Mouse (Mus musculus): ENCODE measurements around the gene Gm20388. TPM values are rescaled to one million over a fixed set of nuclear protein-coding genes. Genes with fewer than 3 reads are reported as not detected.
A peak's percentile ranks its signal among the peaks of the same experiment; 100 is the strongest.

Gene Gm20388
- polyA plus RNA-seq, 1 experiment: 28.1 TPM

DNA sequence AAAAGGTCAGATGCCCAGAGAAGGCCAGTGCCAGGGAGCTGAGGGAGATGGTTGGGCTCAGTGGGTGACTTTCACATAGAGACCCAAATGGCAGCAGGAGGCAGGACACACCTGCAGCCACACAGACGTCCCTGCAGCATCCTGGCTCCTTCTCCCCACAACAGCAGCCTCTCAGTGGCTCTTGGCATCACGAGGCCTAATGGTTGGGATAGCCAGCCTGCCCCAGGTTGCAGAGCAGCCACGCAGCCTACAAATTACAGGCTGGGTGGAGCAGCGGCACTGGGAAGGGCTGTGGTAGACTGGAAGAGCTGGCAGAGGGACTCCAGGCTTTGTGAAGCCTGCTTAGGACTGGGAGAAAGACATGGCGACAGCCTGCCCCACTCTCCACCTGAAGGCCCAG lies 2341.7 kb downstream of the Gm20388 start:
- H3K4me3 ChIP-seq (ENCODE audit: low read depth, low read length): no peak overlapping the region
- no peak overlapping the region for H3K9ac ChIP-seq (ENCODE audit: low read depth, poor library complexity, severe bottlenecking)
- no peak for TF ChIP-seq CTCF (IDR thresholded peaks at IDR 0.05; ENCODE audit: low read depth, low read length)
- no peak for TF ChIP-seq EP300 (IDR thresholded peaks at IDR 0.05; ENCODE audit: insufficient read depth, low read depth, low read length)
- TF ChIP-seq POLR2A (IDR thresholded peaks at IDR 0.05; ENCODE audit: insufficient read depth, low read length): no peak
- no peaks in the 10 kb centered on the region for H3K36me3 ChIP-seq (ENCODE audit: control insufficient read depth, insufficient read depth, low read length, poor library complexity, severe bottlenecking)
- H3K4me1 ChIP-seq (ENCODE audit: control insufficient read depth, insufficient read depth, low read length): no peaks in the 10 kb centered on the region
- no peak overlapping the region for H3K27ac ChIP-seq (ENCODE audit: insufficient read depth, low read length)
- no peaks in the 10 kb centered on the region for H3K27me3 ChIP-seq (ENCODE audit: control insufficient read depth, insufficient read depth, low read length, poor library complexity, severe bottlenecking)
- H3K9me3 ChIP-seq (replicated peaks; ENCODE audit: control insufficient read depth, insufficient read depth, low read length, poor library complexity, severe bottlenecking): no peaks in the 10 kb centered on the region

DNA sequence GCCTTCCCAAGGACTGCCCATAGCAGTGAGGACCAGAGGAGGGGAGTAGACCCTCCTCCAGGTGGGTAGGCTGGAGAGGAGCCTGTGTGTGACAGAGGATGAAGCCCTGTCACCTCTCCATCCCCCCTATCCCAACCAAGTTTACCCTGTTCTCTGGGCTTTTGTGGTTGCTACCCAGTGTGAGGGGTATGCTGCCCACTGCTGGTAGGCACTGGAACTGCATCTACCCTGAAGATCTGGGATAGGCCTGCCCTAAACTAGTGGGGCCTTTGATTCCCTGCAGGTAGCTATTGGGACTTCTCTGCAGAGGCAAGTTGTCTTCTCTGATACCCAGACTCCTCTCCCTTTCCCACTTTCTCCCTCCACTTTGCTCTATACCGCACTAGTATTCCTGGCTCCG lies 2348.7 kb downstream of the Gm20388 start:
- Histone ChIP-seq H3K9ac (ENCODE audit: low read depth, poor library complexity, severe bottlenecking) (no peak overlapping the region), H3K9me3 (replicated peaks; ENCODE audit: control insufficient read depth, insufficient read depth, low read length, poor library complexity, severe bottlenecking) (no peaks in the 10 kb centered on the region), H3K36me3 (ENCODE audit: control insufficient read depth, insufficient read depth, low read length, poor library complexity, severe bottlenecking) (no peaks in the 10 kb centered on the region), H3K4me1 (ENCODE audit: control insufficient read depth, insufficient read depth, low read length) (no peaks in the 10 kb centered on the region), H3K27me3 (ENCODE audit: control insufficient read depth, insufficient read depth, low read length, poor library complexity, severe bottlenecking) (no peaks in the 10 kb centered on the region), H3K4me3 (ENCODE audit: low read depth, low read length) (no peak overlapping the region), H3K27ac (ENCODE audit: insufficient read depth, low read length) (no peak overlapping the region)
- TF ChIP-seq CTCF (IDR thresholded peaks at IDR 0.05; ENCODE audit: low read depth, low read length): peak; percentile 99
- TF ChIP-seq POLR2A (IDR thresholded peaks at IDR 0.05; ENCODE audit: insufficient read depth, low read length): no peak
- no peak for TF ChIP-seq EP300 (IDR thresholded peaks at IDR 0.05; ENCODE audit: insufficient read depth, low read depth, low read length)

DNA sequence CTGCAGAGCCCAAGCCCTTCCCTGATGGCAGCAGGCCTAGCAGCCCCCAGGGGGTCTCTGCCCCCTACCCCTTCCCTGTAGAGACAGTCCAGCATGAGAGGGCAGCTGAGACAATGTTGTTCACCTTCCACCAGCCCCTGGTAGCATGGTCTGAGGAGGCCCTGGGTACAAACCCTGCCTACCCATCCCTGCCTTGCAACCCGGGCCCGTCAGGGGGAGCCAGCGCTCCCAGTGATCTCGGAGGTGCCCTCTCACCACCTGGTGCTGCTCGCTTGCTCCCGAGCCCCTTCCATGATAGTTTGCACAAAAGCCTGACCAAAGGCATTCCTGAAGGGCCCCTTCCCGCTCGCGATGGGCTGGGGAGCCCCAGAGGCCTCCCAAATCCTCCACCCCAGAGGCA lies 2350.1 kb downstream of the Gm20388 start:
- no peak overlapping the region for H3K9ac ChIP-seq (ENCODE audit: low read depth, poor library complexity, severe bottlenecking)
- H3K27me3 ChIP-seq (ENCODE audit: control insufficient read depth, insufficient read depth, low read length, poor library complexity, severe bottlenecking): no peaks in the 10 kb centered on the region
- no peaks in the 10 kb centered on the region for H3K4me1 ChIP-seq (ENCODE audit: control insufficient read depth, insufficient read depth, low read length)
- no peak for TF ChIP-seq EP300 (IDR thresholded peaks at IDR 0.05; ENCODE audit: insufficient read depth, low read depth, low read length)
- H3K9me3 ChIP-seq (replicated peaks; ENCODE audit: control insufficient read depth, insufficient read depth, low read length, poor library complexity, severe bottlenecking): no peaks in the 10 kb centered on the region
- no peak overlapping the region for H3K27ac ChIP-seq (ENCODE audit: insufficient read depth, low read length)
- no peaks in the 10 kb centered on the region for H3K36me3 ChIP-seq (ENCODE audit: control insufficient read depth, insufficient read depth, low read length, poor library complexity, severe bottlenecking)
- H3K4me3 ChIP-seq (ENCODE audit: low read depth, low read length): no peak overlapping the region

DNA sequence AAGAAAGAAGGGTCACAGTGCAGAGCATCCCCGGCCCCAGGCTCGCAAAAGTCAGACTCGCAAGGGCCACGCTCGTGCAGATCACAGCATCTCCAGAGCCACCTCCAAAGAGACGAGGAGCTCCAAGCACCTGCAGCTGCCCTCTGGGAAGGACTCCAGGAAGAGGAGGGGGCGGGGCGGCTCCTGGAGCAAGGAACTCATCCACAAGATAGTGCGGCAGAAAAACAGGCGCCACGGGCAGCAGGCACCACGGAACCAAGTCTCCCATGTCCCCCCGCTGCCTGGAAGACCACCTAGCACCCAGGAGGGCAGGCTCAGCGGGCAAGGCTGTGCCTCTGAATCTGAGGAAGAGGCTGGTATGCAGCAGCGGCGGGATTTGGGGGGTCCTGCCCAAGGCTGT lies 2352.2 kb downstream of the Gm20388 start:
- Histone ChIP-seq H3K4me3 (ENCODE audit: low read depth, low read length) (no peak overlapping the region), H3K9ac (ENCODE audit: low read depth, poor library complexity, severe bottlenecking) (no peak overlapping the region), H3K27ac (ENCODE audit: insufficient read depth, low read length) (no peak overlapping the region), H3K4me1 (ENCODE audit: control insufficient read depth, insufficient read depth, low read length) (no peaks in the 10 kb centered on the region), H3K36me3 (ENCODE audit: control insufficient read depth, insufficient read depth, low read length, poor library complexity, severe bottlenecking) (no peaks in the 10 kb centered on the region), H3K27me3 (ENCODE audit: control insufficient read depth, insufficient read depth, low read length, poor library complexity, severe bottlenecking) (no peaks in the 10 kb centered on the region), H3K9me3 (replicated peaks; ENCODE audit: control insufficient read depth, insufficient read depth, low read length, poor library complexity, severe bottlenecking) (no peaks in the 10 kb centered on the region)
- TF ChIP-seq EP300 (IDR thresholded peaks at IDR 0.05; ENCODE audit: insufficient read depth, low read depth, low read length): no peak
- no peak for TF ChIP-seq POLR2A (IDR thresholded peaks at IDR 0.05; ENCODE audit: insufficient read depth, low read length)
- no peak for TF ChIP-seq CTCF (IDR thresholded peaks at IDR 0.05; ENCODE audit: low read depth, low read length)

DNA sequence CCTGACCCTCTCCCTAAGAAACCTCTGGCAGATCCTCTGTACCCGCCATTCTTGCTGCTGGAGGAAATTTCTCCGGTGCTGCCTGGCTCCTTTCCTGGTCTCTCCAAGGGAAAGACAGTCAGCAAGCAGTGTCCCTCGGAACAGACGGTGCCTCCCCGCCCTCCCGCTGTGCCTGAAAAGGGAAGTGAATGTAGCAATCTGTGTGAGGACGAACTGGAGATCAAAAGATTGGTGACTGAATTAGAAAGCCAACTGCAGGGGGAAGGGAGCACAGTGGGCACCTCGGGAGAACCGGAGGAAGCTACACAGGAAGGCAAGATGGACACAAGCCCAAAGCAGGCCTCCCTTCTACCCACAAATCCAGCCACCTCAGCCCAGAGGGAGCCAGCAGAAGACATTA lies 2353.6 kb downstream of the Gm20388 start:
- no peak overlapping the region for H3K9ac ChIP-seq (ENCODE audit: low read depth, poor library complexity, severe bottlenecking)
- no peak overlapping the region for H3K27ac ChIP-seq (ENCODE audit: insufficient read depth, low read length)
- H3K9me3 ChIP-seq (replicated peaks; ENCODE audit: control insufficient read depth, insufficient read depth, low read length, poor library complexity, severe bottlenecking): no peaks in the 10 kb centered on the region
- H3K36me3 ChIP-seq (ENCODE audit: control insufficient read depth, insufficient read depth, low read length, poor library complexity, severe bottlenecking): no peaks in the 10 kb centered on the region
- H3K4me1 ChIP-seq (ENCODE audit: control insufficient read depth, insufficient read depth, low read length): no peaks in the 10 kb centered on the region
- no peak overlapping the region for H3K4me3 ChIP-seq (ENCODE audit: low read depth, low read length)
- TF ChIP-seq POLR2A (IDR thresholded peaks at IDR 0.05; ENCODE audit: insufficient read depth, low read length) (no peak), CTCF (IDR thresholded peaks at IDR 0.05; ENCODE audit: low read depth, low read length) (no peak), EP300 (IDR thresholded peaks at IDR 0.05; ENCODE audit: insufficient read depth, low read depth, low read length) (no peak)
- H3K27me3 ChIP-seq (ENCODE audit: control insufficient read depth, insufficient read depth, low read length, poor library complexity, severe bottlenecking): no peaks in the 10 kb centered on the region

DNA sequence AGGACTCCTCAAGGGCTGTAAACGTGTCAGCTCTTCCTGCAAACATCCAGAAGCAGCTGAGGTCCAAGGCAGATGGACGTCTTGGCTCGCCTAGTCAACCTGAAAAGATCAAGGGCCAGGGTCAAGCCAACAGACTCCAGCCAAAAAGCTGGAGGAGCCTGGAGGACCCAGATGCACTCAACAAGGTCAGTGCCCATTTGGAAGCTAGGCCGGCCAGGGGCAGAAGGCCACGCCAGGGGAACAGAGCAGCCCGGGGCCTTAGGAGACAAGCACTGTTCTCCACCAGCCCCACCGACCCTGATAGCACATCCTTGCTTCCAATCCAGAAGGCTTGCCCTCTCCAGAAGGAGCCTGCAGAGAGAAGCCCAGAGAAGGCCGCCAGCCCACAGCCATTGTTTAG lies 2354.9 kb downstream of the Gm20388 start:
- no peak overlapping the region for H3K27ac ChIP-seq (ENCODE audit: insufficient read depth, low read length)
- H3K36me3 ChIP-seq (ENCODE audit: control insufficient read depth, insufficient read depth, low read length, poor library complexity, severe bottlenecking): no peaks in the 10 kb centered on the region
- H3K9me3 ChIP-seq (replicated peaks; ENCODE audit: control insufficient read depth, insufficient read depth, low read length, poor library complexity, severe bottlenecking): no peaks in the 10 kb centered on the region
- no peak overlapping the region for H3K4me3 ChIP-seq (ENCODE audit: low read depth, low read length)
- no peaks in the 10 kb centered on the region for H3K27me3 ChIP-seq (ENCODE audit: control insufficient read depth, insufficient read depth, low read length, poor library complexity, severe bottlenecking)
- TF ChIP-seq EP300 (IDR thresholded peaks at IDR 0.05; ENCODE audit: insufficient read depth, low read depth, low read length) (no peak), CTCF (IDR thresholded peaks at IDR 0.05; ENCODE audit: low read depth, low read length) (no peak), POLR2A (IDR thresholded peaks at IDR 0.05; ENCODE audit: insufficient read depth, low read length) (no peak)
- no peak overlapping the region for H3K9ac ChIP-seq (ENCODE audit: low read depth, poor library complexity, severe bottlenecking)
- no peaks in the 10 kb centered on the region for H3K4me1 ChIP-seq (ENCODE audit: control insufficient read depth, insufficient read depth, low read length)

Data from ES-Bruce4 (cell line).